Mouse (Mus musculus) embryonic fibroblast, embryonic 13.5 days (primary cell): ENCODE measurements around the gene Usp29. TPM values are rescaled to one million over a fixed set of nuclear protein-coding genes. Genes with fewer than 3 reads are reported as not detected.

Source experiments
- H3K27ac ChIP-seq: 2 replicates; pipeline ENCODE4 v1.5.1; 2012; ENCODE audit warnings: low read length, control low read depth, inconsistent platforms; ENCODE audit not compliant: insufficient read depth
- H3K4me1 ChIP-seq: 2 replicates; pipeline ENCODE4 v1.6.1; 2011; ENCODE audit warnings: low read length; ENCODE audit not compliant: control insufficient read depth, insufficient read depth
- H3K4me3 ChIP-seq: 2 replicates; pipeline ENCODE4 v1.5.1; 2011; ENCODE audit warnings: mild to moderate bottlenecking, control low read depth, low read length; ENCODE audit not compliant: insufficient read depth
- CTCF ChIP-seq: IDR thresholded peaks from 2 replicates; pipeline ENCODE4 v1.5.1; 2011; ENCODE audit warnings: mild to moderate bottlenecking, control low read depth, low read length, moderate library complexity, borderline replicate concordance; ENCODE audit not compliant: insufficient read depth
- POLR2A ChIP-seq: IDR thresholded peaks from 2 replicates; pipeline ENCODE4 v1.6.1; 2011; ENCODE audit warnings: low read depth, mild to moderate bottlenecking, control low read depth, low read length, moderate library complexity
- polyA plus RNA-seq: library from polyadenylated mRNA; stranded (reverse); fragments of >200 nt; gene quantifications from 2 replicates; pipeline ENCODE4 v1.2.4, GENCODE M21; 2011; ENCODE audit warnings: low read depth; ENCODE audit not compliant: missing spikeins, insufficient read length

Usp29 gene
- polyA plus RNA-seq, 1 experiment, result 4.9 TPM

DNA sequence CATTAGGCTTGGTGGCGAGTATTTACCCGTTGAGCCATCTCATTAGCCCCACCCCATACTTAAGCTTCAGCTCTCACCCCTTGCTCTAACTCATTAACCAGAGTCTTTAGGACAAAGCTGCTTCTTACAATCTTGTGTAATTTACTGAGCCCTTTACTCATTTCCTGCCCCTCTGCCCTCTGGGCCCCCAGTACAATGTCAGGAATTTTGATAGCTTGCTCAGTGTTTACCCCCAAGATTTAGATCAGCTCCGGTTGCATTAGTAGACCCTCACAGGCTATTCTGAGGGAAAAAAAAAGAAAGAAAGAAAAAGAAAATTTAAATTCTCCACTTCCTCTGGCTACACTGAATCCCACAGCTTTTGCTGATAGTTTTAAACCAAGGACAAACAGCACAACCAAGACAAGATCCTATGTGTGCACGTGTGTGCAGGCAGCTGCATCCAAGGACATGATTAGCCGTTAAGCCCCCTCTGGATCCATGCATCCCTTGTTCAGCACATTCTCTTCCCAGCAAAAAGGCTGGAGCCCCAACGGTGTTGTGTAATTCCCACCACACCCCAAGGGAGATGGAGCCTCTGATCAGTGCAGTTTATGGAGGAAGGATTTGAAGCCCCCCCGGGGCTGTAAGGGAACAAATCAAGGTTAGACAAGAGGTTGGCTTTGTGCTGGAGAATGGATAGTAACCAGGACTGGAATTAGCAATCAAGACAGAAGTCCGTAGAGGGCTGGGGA lies 54.1 kb downstream of the Usp29 start:
- H3K27ac ChIP-seq, result no peak overlapping the region
- H3K4me3 ChIP-seq, result no peak overlapping the region
- peaks cover 18% of the 10 kb centered on the region for H3K4me1 ChIP-seq
- TF ChIP-seq POLR2A (no peak), CTCF (no peak)

DNA sequence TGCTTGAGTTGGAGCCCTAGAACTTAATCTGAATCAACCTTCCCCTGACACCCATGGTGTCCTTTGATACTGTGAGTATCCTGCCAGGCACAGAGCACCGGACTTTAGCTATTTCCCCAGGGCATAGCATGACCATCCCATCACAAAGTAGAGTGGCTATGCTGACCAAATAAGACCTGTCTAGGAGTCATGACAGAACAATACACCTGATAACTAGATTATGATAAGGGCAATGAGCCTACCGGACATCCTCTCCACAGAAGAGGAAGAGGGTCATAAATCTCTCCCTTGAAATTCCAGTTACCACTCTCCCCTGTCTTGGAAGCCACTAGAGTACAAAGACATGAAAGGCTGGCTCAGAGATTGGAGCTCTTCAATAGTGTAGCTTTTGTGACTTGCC lies 56.6 kb downstream of the Usp29 start:
- peaks cover 14% of the 10 kb centered on the region for H3K4me1 ChIP-seq
- TF ChIP-seq POLR2A (no peak), CTCF (no peak)
- no peak overlapping the region for H3K4me3 ChIP-seq
- no peak overlapping the region for H3K27ac ChIP-seq

DNA sequence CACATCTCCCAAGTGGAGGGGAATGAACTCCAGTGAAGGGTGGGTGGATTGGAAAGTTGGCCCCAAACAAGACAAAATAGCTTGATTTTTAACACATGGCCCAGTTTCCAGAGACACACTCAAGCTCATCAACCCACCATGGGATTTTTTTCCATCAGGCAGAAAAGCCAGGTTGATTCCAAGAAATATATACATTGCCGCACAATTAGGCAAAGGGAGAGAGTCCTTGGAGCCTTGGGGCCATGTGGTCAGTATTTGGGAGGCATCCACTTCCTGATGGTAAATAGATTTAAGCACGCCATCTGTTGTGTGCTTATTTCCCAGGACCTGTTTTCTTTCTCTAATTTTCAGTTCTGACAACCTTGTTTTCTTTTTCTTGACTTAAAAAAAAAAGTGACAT lies 57.7 kb downstream of the Usp29 start:
- Histone ChIP-seq H3K4me3 (no peak overlapping the region), H3K4me1 (peaks cover 10% of the 10 kb centered on the region), H3K27ac (no peak overlapping the region)
- TF ChIP-seq CTCF (no peak), POLR2A (no peak)

DNA sequence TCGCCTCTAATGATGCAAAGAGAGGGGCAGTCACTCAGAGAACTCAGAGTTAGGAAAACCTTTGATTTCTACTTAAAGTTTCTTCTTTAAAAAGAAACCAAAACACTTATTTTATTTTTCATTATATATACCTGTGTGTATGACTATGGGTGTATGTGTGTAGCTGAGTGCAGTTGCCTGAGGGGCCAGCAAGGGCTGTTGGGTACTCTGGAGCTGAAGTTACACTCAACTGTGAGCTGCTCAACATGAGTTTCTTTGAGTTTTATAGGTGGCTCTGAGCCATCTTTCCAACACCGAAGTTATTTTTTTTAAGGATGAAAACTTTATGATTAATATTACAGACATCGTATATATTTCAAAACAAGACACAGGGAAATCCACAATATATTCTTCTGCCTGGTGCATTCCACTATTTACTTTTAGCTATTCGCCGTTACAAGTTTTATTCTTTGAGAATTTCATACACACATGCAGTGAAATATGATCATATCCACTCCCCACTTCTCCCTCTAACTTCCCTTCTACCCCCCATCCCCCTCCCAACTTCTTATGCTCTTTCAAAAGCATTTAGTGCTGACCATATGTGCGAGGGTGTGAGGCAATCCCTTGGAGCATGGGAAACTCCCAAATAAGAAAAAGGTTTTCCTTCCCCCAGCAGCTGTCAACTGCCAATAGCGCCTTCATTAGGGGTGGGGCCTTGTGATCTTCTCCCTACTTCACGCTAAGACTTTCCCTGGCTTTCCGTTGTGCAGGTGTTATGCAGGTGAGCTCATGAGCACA lies 61.1 kb downstream of the Usp29 start:
- Histone ChIP-seq H3K27ac (no peak overlapping the region), H3K4me1 (no peaks in the 10 kb centered on the region), H3K4me3 (no peak overlapping the region)
- TF ChIP-seq CTCF, result no peak
- TF ChIP-seq POLR2A, result no peak

DNA sequence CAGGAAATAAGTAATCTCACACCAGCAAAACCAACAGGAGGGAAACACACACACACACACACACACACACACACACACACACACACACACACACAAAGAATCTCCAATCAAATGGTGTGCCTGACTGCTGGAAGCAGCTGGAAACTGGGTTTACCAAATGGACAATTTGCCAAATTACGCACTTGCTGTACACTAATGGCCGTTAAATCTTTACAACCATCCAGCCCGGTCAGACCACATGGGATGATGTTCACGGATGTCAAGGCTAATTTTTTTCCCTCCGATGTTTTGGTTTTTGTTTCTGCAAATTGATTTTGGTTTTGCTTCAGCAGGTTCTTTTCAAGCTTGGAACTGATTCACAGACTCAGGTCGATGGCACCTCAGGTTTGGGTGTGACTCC lies 62.9 kb downstream of the Usp29 start:
- TF ChIP-seq CTCF, result no peak
- TF ChIP-seq POLR2A, result no peak
- H3K4me3 ChIP-seq, result no peak overlapping the region
- H3K27ac ChIP-seq, result no peak overlapping the region
- H3K4me1 ChIP-seq, result no peaks in the 10 kb centered on the region

DNA sequence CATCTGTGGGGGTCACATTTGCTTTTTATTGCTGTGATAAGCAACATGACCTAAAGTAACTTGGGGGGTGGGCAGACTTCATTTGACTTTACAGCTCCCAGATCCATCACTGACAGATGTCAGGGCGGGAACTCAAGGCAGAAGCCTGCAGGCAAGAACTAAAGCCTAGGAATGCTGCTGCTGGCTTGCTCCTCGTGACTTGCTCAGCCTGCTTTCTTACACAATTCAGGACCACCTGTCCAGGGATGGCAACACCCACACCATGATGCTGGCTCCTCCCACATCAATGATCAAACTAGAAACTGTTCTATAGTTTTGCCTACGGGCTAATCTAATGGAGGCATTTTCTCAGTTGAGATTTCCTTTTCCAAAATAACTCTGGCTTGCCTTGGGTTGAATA lies 63.4 kb downstream of the Usp29 start:
- no peak overlapping the region for H3K27ac ChIP-seq
- no peak for TF ChIP-seq CTCF
- no peak for TF ChIP-seq POLR2A
- no peaks in the 10 kb centered on the region for H3K4me1 ChIP-seq
- no peak overlapping the region for H3K4me3 ChIP-seq

DNA sequence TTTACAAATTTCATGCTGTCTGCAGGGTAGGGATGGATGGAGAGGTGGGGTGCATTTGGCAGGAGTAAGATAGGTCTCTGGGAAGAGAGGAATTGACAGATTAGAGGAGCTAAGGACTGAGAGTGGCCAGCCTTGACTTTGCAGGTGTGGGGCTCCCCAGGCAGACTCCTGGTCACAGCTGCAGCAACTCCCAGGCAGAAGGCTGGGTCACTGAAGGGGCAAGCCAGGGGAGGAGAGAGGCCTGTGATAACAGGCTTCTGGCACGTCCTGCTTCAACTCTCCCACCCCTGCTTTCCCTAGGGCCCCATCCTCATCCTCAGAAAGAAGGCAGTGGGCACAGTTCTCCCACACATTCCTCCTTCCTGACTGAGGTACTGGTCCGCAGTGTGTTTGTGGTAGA lies 67.0 kb downstream of the Usp29 start:
- TF ChIP-seq CTCF (no peak), POLR2A (no peak)
- Histone ChIP-seq H3K4me1 (peaks cover 3% of the 10 kb centered on the region; the same call in 1 of the 2 replicates), H3K27ac (no peak overlapping the region), H3K4me3 (no peak overlapping the region)

DNA sequence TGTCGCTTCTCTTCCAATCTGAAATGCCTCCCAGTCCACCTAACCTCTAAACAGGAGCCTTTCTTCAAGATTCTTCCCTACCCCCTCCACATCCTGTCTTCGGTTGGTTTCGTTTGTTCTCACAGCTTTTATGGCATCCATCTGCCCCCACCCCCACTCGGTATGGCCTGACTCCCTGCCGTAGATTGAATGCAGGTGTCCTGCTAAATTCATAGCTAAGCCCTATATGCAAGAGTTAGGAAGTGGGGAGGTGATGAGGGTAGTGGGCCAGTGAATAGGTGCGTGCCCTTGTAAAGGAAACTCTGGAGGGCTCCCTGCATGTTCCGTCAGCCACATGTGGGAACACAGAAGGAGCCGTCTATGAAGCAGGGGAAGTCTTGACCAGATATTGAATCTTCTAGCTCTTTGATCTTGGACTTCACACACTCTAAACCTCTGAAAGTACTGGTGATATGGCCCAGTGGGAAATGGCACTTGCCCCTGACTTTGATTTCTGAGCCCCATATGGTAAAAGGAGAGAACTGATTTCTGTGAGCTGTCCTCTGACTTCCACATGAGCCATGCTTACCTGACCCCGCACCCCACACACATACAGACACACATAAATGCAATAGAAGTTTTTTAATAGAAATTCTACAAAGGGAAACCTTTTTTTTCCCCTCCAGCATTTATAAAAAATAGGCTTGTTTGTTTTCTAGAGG lies 68.9 kb downstream of the Usp29 start:
- no peak overlapping the region for H3K4me3 ChIP-seq
- H3K27ac ChIP-seq, result no peak overlapping the region
- TF ChIP-seq CTCF, result no peak
- no peak for TF ChIP-seq POLR2A
- peaks cover 3% of the 10 kb centered on the region; the same call in 1 of the 2 replicates for H3K4me1 ChIP-seq

DNA sequence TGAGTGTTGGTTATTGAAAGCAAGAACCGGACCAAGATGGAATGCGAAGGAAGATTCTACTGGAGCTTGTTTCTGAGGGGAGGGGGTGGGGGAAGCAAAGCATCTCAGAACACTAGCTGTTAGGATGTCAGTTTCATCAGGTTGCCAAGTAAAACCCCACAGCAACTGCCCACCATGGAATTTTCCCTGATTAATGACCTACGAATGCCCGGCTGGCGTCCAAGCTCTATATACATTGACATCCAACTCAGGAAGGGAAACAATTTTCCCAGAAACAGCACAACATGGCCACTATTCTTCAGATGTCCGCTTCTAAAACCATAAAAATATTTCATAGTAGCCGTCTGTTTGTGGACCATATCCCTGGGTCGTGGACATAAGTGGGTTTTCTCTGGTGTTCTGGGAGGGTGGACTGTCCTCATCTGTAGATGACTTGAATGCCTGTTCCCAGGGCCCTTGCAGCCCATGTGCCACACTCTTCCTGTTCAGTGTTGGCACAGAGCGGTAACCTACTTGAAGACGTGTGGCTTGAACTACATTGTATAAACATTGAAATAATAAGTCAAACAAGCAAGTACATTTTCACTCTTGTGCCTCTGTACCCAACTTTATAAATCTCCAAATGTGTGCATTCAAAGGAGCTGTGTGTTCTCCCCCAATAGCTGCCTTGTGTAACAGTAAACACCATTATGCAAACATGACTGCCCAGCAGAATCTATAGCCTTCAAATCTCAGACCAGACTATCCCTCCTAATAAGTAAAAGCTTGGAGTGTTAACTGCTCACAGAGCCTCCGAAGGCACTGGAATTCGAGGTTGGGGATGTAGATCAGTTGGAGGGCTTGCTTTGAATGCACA lies 70.4 kb downstream of the Usp29 start:
- Histone ChIP-seq H3K4me3 (no peak overlapping the region), H3K27ac (no peak overlapping the region), H3K4me1 (peaks cover 3% of the 10 kb centered on the region; the same call in 1 of the 2 replicates)
- TF ChIP-seq CTCF, result no peak
- TF ChIP-seq POLR2A, result no peak

DNA sequence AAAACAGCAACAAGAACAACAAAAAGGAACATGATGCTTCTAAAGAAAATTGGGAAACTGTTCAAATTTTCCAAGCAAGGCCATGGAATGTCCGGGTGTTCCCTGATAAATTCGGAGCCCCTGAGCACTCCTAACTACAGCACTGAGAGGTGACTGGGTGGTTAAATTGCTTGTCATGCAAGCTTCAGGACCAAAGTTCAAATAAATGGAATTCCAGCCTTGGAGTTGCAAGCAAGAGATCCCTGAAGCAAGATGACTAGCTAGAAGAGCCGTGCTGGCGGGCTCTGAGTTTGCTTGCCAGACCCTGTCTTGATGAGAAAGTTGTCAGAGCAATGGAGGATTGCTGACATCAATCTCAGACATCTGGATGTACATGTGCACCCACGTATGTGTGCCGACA lies 71.3 kb downstream of the Usp29 start:
- Histone ChIP-seq H3K4me1 (peaks cover 3% of the 10 kb centered on the region; the same call in 1 of the 2 replicates), H3K4me3 (no peak overlapping the region), H3K27ac (no peak overlapping the region)
- TF ChIP-seq CTCF, result no peak
- no peak for TF ChIP-seq POLR2A
